Mouse (Mus musculus) retina, embryonic 14.5 days (tissue): ENCODE measurements at regions not wholly inside any gene's neighbourhood (a gene's known extent, or its start where the extent isn't known, plus 50 kb on each side); places are given as distances from the start of the nearest gene placed in this dataset.
"Not testable (repeated sequence)": the region's sequence is repeated elsewhere in the genome, so short reads cannot be mapped to it uniquely, and the experiment has no call there.

ENCODE experiments used
- DNase-seq: peaks from one replicate; pipeline ENCODE4 v3.0.0-alpha.2; 2015; ENCODE audit warnings: low spot score

DNA sequence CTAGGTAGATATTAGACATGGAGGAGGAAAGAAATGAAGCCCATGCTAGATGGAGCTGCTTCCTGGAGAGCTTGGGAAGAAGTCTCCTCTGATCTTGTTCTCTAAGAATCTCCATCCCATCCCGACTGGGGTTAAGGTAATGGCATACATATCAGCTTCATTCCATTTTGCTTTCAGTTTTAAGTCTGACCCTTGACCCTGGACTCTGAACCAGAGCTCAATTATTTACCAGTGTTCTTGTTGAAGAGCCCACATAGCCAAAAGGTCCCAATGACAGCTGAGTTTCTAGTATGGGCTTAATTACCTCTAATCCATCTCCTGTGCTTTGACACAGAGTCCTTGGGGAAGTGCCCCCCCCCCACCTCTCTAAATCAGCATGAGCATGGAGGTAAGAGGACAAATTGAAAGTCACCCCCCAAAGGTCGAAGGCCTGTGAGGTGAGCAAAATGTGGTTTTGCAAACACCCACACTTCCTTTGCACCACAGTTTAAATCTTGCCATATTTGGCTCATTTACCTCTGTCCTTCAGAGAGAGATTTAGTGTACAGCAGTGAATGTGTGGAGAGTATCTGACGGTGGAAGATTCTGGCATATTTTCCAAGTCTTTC, 371.5 kb downstream of the Ets1 start:
- no peak for DNase-seq

DNA sequence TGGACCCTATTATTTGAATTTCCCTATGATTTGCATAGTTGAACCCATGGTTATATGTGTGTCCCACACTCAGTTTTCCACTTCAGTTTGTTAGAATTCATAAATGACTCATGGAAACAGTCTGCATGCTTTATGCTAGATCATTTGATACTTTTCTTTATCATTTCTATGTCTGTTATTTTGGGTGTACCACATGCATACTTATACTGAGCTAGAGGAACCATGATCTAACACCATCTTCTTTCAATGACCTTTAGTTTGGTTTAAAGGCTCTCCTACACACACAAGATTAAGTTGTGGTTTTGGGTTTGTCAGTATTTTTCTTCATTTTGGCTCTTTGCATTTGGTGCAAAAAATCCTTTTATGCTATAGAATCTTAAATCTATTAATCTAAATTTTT, 375.2 kb downstream of the Ets1 start:
- DNase-seq, result no peak

DNA sequence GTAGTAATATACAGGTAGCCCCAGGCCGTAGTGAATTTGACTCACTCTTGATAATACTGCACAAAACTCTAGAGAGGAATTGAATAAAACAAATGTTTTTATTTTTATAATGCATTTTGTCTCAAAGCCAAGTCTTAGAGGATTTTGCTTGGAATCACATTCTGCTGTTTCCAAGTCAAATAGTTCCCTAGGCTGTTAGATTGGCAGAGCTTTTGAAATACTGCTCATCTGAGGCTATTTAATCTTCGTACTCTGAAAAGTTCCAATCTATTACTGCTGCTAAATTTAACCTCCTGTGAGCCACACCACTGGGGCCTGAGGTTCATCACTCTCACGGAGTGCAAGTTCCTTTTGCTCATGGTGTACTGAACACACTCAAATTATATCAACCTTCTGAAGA, 399.4 kb downstream of the Ets1 start:
- no peak for DNase-seq

GRCm38 (mm10) chr9:33039221-33039790, 403.3 kb downstream of the Ets1 start:
- DNase-seq, result no peak

- no peak for DNase-seq
These were observed 414.8 kb downstream of the Ets1 start for GRCm38 (mm10) chr9:33050789-33051188.

- no peak for DNase-seq
These were observed 424.7 kb downstream of the Ets1 start for GRCm38 (mm10) chr9:33060636-33061264.

GRCm38 (mm10) chr9:33062476-33062875, 426.5 kb downstream of the Ets1 start:
- DNase-seq, result peak; percentile 55

DNA sequence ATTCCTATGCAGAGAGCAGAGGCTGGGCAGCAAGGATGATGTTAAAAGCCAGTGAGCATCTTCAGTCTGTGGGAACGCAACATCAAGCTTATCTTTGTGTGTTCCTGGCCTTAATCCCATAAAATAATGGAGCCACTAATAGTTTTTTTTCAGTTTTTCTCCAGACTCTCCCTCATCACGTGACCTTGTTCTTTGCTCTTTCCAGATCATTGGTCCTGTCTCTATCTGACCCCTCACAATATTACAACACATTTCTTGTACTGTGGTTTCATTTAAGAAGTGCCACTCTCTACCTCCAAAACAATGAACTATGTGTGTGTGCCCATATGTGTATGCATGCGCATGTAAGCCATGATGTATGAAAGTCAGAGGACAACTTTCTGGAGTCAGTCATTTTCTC, 429.3 kb downstream of the Ets1 start:
- no peak for DNase-seq

GRCm38 (mm10) chr9:33067521-33067920, 431.5 kb downstream of the Ets1 start:
- DNase-seq, result no peak

DNA sequence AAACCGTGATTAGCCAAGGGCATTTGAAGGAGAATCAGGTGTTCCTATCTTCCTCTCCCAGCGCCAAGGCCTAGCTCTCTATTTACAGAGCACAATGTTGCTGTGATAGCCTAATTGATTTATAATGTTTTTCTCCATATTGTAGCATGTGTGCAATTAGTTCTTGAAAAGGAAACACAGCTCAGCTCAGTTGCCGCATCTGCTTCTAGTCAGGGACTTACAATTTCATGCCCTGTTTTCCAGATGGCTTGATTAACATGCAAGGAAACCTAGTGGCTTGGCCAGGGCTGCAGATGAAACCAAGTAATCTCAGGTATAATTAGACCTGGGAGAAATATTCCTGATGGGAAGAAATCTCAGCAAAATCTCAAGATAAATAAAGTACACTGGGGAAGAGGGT, 434.1 kb downstream of the Ets1 start:
- no peak for DNase-seq

GRCm38 (mm10) chr9:33080271-33080670, 444.2 kb downstream of the Ets1 start:
- no peak for DNase-seq

DNA sequence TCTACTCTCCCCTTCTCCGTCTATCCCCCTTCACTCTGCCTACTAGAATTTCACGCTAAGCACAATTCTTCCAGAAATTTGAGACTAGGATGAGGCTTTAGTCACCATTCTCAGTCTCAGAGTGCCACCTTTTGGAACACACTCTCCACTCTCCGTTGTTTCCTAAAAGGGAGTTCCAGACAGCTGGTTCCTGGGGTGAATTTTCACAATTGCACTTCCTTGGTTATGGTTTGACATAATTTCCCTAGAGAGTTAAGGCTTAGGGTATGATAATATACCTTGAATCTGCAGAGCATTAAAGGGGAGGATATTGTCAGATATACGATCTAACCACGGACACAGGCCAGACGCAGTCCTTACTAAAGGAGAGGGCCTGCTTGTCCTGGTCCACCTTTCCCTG, 444.8 kb downstream of the Ets1 start:
- DNase-seq, result no peak

- DNase-seq, result no peak
These were observed 454.0 kb downstream of the Ets1 start for GRCm38 (mm10) chr9:33089977-33090376.

DNA sequence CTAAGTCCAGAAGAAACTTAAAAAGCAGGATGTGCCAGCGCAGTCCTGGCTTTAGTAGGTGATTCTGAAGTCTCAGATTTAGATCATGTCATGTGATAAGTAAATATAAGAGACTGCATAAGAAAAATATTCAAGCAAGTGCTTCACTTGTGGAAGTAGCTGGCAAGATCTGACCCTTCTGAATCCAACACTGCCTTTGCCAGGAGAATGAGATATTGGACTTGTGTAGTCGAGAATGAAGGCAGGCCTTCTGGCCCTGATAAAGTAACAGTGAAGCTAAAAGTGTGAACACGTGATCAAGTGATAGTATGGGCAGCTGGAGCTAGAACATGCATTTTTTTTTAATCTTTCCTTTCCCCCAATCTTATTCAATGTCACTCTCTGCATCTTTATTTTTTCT, 455.6 kb downstream of the Ets1 start:
- no peak for DNase-seq

DNA sequence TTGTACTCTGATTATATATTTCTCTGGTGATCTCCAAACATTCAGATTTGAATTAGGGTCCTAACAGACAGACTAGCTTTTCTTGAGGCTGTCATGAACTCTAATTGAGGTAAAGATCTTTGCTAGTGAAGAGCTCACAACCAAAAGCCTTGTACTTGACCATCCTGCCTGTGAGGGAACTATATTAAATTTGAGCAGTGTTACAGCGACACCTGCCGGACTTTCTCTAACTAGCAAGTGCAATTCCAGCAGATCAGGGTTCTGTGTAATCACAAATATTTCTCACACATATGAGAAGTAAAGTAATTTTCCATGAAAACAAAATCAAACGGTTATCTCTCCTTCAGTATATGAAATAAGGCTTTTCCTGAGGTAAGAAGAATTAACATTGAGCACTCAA, 459.6 kb downstream of the Ets1 start:
- DNase-seq, result peak; percentile 89

DNA sequence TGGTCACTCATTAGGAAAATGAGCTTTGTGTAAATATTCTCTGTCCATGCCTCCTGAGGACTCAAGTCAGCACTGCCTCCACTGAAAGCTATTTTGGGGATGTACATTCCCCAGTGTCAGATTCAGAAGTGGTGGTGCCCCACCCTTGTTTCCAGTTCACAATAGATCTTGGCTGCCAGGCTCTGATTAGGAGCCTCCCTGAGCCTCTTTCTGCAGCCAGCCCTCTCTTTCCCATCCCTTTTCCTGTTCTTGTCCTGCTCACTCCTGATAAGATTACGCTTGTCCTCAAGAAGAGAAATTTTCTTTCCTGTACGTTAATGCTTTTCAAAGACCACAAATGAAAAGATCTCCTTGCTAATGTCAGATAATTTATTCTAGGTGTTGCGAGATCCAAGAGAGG, 465.2 kb downstream of the Ets1 start:
- DNase-seq, result no peak

GRCm38 (mm10) chr9:33104623-33105074, 468.6 kb downstream of the Ets1 start:
- peak; percentile 35 for DNase-seq

DNA sequence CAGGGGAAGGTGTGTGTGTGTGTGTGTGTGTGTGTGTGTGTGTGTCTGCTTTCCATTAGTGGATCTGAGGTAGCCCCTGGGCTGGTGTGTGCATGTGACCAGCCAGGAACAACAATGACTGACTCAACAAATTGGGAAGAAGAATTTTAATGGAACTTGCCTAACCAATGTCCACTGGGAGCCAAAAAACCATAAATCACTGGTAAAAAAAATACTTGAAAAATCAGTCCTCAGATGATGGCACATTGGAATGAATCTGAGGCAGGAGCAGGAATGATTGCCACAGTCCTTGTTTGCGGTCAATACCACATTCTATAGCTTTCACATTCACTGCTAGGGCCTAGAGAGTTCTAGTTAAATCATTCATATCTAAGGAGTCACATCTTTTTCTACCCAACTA, 487.8 kb downstream of the Ets1 start:
- DNase-seq, result no peak

GRCm38 (mm10) chr9:33152186-33152585, 516.2 kb downstream of the Ets1 start:
- DNase-seq, result no peak

- DNase-seq, result no peak
These were observed 532.1 kb downstream of the Ets1 start for GRCm38 (mm10) chr9:33168159-33168558.

GRCm38 (mm10) chr9:33169093-33169492, 533.1 kb downstream of the Ets1 start:
- DNase-seq, result not testable (repeated sequence)

GRCm38 (mm10) chr9:33180066-33180465, 544.0 kb downstream of the Ets1 start:
- DNase-seq, result no peak

DNA sequence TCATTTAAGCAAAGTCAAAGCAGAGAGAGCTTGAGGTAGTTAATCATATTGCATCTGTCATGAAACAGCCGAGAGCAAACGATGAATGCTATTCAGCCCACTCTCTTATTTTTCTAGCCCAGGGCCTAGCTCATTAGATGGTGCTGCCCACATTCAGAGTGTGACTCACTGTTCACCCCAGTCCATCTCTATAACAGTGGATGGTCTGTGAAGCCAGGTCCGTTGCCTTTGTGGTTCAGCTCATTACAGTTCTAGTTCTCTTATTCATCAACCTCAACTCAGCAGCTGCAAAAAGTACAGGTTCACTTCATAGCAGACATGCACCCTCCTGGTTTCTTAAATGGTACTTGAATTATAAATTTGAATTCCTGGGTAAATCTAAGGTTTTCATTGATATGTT, 551.2 kb downstream of the Ets1 start:
- no peak for DNase-seq

GRCm38 (mm10) chr9:33209083-33209482, 573.1 kb downstream of the Ets1 start:
- DNase-seq, result no peak
